Mouse (Mus musculus): ENCODE measurements around the gene Gm21883. TPM values are rescaled to one million over a fixed set of nuclear protein-coding genes. Genes with fewer than 3 reads are reported as not detected.
"Not testable (repeated sequence)": the region's sequence is repeated elsewhere in the genome, so short reads cannot be mapped to it uniquely, and the experiment has no call there.

The Gm21883 gene
- not detected for total RNA-seq (2021)

DNA sequence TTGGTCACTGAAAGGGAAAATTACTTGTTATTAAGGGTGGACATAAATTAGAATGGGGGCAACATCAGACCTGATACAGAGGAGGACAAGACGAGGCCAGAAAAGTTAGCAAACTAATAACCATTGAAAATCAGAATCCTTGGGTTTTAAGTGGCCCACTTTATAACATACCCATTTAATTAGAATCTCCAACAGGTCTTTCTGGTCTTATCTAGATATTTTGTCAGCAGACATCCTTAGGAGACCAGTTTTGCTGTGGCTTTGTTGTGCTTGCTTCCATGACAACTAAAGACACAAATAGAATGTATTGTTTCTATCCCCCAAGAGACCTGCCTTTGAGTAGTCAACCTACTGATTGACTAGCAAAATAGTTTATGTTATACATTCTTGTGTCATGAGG is at the start of gene Gm21883:
Gm21883 (minus strand) TSS at position 101 of the 400 bp plus-strand sequence.
- not testable (repeated sequence) for DNase-seq

DNA sequence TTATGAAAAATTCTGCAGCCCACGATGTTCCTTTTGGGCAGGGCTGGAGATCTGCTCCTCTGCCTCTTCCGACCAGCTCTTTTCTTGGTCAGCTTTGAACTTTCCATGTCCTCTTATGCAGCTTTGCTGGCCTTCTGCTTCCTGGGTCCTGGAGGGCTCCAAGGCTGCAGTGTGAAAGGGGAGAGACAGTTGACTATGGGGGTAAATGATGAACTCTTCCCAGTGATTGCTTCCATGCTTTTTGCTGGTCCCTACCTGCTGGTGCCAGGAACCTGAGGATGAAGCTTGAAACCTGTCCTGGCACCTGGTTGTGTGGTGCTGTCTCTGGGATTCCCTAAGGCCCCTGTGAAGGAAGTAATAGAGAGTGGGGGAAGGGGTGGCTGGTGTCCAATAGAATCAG is 44.7 kb upstream of the Gm21883 start, which contains the start of gene Spin2e:
Spin2e (minus strand) TSS at position 101 of the 400 bp plus-strand sequence.
- not testable (repeated sequence) for DNase-seq

Other genes starting within 250 kb of the Gm21883 start
- gene Btbd35f26, start 237.8 kb downstream of the Gm21883 start, total RNA-seq (2021): not detected
- not detected for gene Btbd35f19, start 190.4 kb downstream of the Gm21883 start, total RNA-seq (2021)
- not detected for gene Spin2e, start 44.6 kb upstream of the Gm21883 start, total RNA-seq (2021)
- not detected for gene Btbd35f25, start 142.9 kb upstream of the Gm21883 start, total RNA-seq (2021)